Mouse (Mus musculus) cerebellum, adult 11-12 months (tissue): ENCODE data around the gene Mpped1.

Source experiments
- DNase-seq: peaks from one replicate; pipeline ENCODE4 v3.0.0; 2022

Gene Mpped1

GRCm38 (mm10) chr15:83896011-83896410 is 116.7 kb downstream of the Mpped1 start:
- DNase-seq = no peak

DNA sequence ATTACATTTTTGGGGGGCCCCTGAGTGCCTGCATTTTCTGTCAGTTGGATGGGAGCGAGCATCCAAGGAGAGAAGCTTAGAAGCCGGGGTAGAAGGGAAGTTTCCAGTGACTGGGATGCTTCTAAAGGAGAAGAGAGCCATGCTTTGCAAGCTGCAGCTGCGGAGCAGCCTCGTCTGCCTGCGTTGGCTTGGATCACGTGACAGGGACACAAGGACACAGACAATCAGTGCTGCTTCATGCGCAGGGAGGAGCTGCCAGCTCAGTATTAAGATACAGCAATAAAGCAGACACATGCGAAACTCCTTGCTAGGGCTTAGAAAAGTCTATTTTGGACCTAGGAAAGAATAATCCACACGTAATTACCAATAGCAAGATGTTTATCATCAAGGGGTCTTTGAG is 118.0 kb downstream of the Mpped1 start:
- no peak for DNase-seq

- no peak for DNase-seq
Measured at GRCm38 (mm10) chr15:83906472-83906871, 127.2 kb downstream of the Mpped1 start.
